Mouse (Mus musculus): ENCODE data around the gene Olfr372. TPM values are rescaled to one million over a fixed set of nuclear protein-coding genes. Genes with fewer than 3 reads are reported as not detected.
"Not testable (repeated sequence)": the region's sequence is repeated elsewhere in the genome, so short reads cannot be mapped to it uniquely, and the experiment has no call there.

Olfr372 gene
- not detected in 2 replicates for polyA plus RNA-seq (2014; fragmentation: Nextera tagmentation; extraction: Ambion mirVana)

GRCm38 (mm10) chr8:72040918-72041317, at the start of gene Olfr372:
Olfr372 (plus strand) TSS chr8:72041218.
- 86% methylated on average over 4 of the region's 4 CpGs for WGBS
- not testable (repeated sequence) for H3K4me3 ChIP-seq (replicated peaks; ENCODE audit: low read length); H3K9me3 ChIP-seq (ENCODE audit: control insufficient read depth, low read length); H3K4me2 ChIP-seq (replicated peaks); DNase-seq (ENCODE audit: low spot score); H3K27me3 ChIP-seq (ENCODE audit: control insufficient read depth, insufficient read depth, low read length); H3K4me1 ChIP-seq (replicated peaks; ENCODE audit: control insufficient read depth, insufficient read depth, low read length); H3K36me3 ChIP-seq (replicated peaks; ENCODE audit: control insufficient read depth, insufficient read depth); H3K27ac ChIP-seq; H3K9ac ChIP-seq; ATAC-seq (ENCODE audit: low FRiP score)

- 93% methylated on average over 1 of the region's 1 CpGs for WGBS
Measured at GRCm38 (mm10) chr8:71999434-71999833, 41.6 kb upstream of the Olfr372 start.

GRCm38 (mm10) chr8:72000223-72000622, 40.8 kb upstream of the Olfr372 start:
- no peak for ATAC-seq (ENCODE audit: low FRiP score)

More at GRCm38 (mm10) chr8:71999434-71999833, 41.6 kb upstream of the Olfr372 start:
- H3K9me3 ChIP-seq (ENCODE audit: control insufficient read depth, low read length), result no peaks in the 10 kb centered on the region
- no peaks in the 10 kb centered on the region for H3K4me1 ChIP-seq (replicated peaks; ENCODE audit: control insufficient read depth, insufficient read depth, low read length)
- no peaks in the 10 kb centered on the region for H3K36me3 ChIP-seq (replicated peaks; ENCODE audit: control insufficient read depth, insufficient read depth)
- H3K4me2 ChIP-seq (replicated peaks), result no peak overlapping the region
- H3K27ac ChIP-seq, result no peak overlapping the region
- DNase-seq (ENCODE audit: low spot score) (no peak), ATAC-seq (ENCODE audit: low FRiP score) (no peak)
- H3K27me3 ChIP-seq (ENCODE audit: control insufficient read depth, insufficient read depth, low read length), result no peaks in the 10 kb centered on the region
- H3K4me3 ChIP-seq (replicated peaks; ENCODE audit: low read length), result no peak overlapping the region
- H3K9ac ChIP-seq, result no peak overlapping the region

GRCm38 (mm10) chr8:72002942-72003341, 38.1 kb upstream of the Olfr372 start:
- DNase-seq (ENCODE audit: low spot score) (no peak), ATAC-seq (ENCODE audit: low FRiP score) (no peak)
- Histone ChIP-seq H3K4me3 (replicated peaks; ENCODE audit: low read length) (no peak overlapping the region), H3K4me1 (replicated peaks; ENCODE audit: control insufficient read depth, insufficient read depth, low read length) (no peaks in the 10 kb centered on the region), H3K4me2 (replicated peaks) (no peak overlapping the region), H3K36me3 (replicated peaks; ENCODE audit: control insufficient read depth, insufficient read depth) (no peaks in the 10 kb centered on the region), H3K9ac (no peak overlapping the region), H3K27ac (no peak overlapping the region), H3K9me3 (ENCODE audit: control insufficient read depth, low read length) (no peaks in the 10 kb centered on the region), H3K27me3 (ENCODE audit: control insufficient read depth, insufficient read depth, low read length) (no peaks in the 10 kb centered on the region)

More at GRCm38 (mm10) chr8:72000223-72000622, 40.8 kb upstream of the Olfr372 start:
- no peak overlapping the region for H3K4me3 ChIP-seq (replicated peaks; ENCODE audit: low read length)
- no peak for DNase-seq (ENCODE audit: low spot score)
- H3K27me3 ChIP-seq (ENCODE audit: control insufficient read depth, insufficient read depth, low read length), result no peaks in the 10 kb centered on the region
- WGBS, result 75% methylated on average over 3 of the region's 3 CpGs
- no peaks in the 10 kb centered on the region for H3K4me1 ChIP-seq (replicated peaks; ENCODE audit: control insufficient read depth, insufficient read depth, low read length)
- no peaks in the 10 kb centered on the region for H3K9me3 ChIP-seq (ENCODE audit: control insufficient read depth, low read length)
- H3K27ac ChIP-seq, result no peak overlapping the region
- no peaks in the 10 kb centered on the region for H3K36me3 ChIP-seq (replicated peaks; ENCODE audit: control insufficient read depth, insufficient read depth)
- H3K9ac ChIP-seq, result no peak overlapping the region
- no peak overlapping the region for H3K4me2 ChIP-seq (replicated peaks)

- Histone ChIP-seq H3K4me2 (replicated peaks) (no peak overlapping the region), H3K27me3 (ENCODE audit: control insufficient read depth, insufficient read depth, low read length) (no peaks in the 10 kb centered on the region), H3K36me3 (replicated peaks; ENCODE audit: control insufficient read depth, insufficient read depth) (no peaks in the 10 kb centered on the region), H3K9ac (no peak overlapping the region), H3K9me3 (ENCODE audit: control insufficient read depth, low read length) (no peaks in the 10 kb centered on the region), H3K4me1 (replicated peaks; ENCODE audit: control insufficient read depth, insufficient read depth, low read length) (no peaks in the 10 kb centered on the region), H3K27ac (no peak overlapping the region), H3K4me3 (replicated peaks; ENCODE audit: low read length) (no peak overlapping the region)
- no peak for DNase-seq (ENCODE audit: low spot score)
- 87% methylated on average over 3 of the region's 3 CpGs for WGBS
- no peak for ATAC-seq (ENCODE audit: low FRiP score)
Measured at GRCm38 (mm10) chr8:72005912-72006311, 35.1 kb upstream of the Olfr372 start.

- Histone ChIP-seq H3K4me1 (replicated peaks; ENCODE audit: control insufficient read depth, insufficient read depth, low read length) (no peaks in the 10 kb centered on the region), H3K9ac (no peak overlapping the region), H3K4me2 (replicated peaks) (no peak overlapping the region), H3K4me3 (replicated peaks; ENCODE audit: low read length) (no peak overlapping the region), H3K9me3 (ENCODE audit: control insufficient read depth, low read length) (no peaks in the 10 kb centered on the region), H3K27me3 (ENCODE audit: control insufficient read depth, insufficient read depth, low read length) (no peaks in the 10 kb centered on the region), H3K36me3 (replicated peaks; ENCODE audit: control insufficient read depth, insufficient read depth) (no peaks in the 10 kb centered on the region), H3K27ac (no peak overlapping the region)
- ATAC-seq (ENCODE audit: low FRiP score), result no peak
- WGBS, result 81% methylated on average over 1 of the region's 1 CpGs
- DNase-seq (ENCODE audit: low spot score), result no peak
Measured at GRCm38 (mm10) chr8:72006763-72007162, 34.3 kb upstream of the Olfr372 start.

GRCm38 (mm10) chr8:72008134-72008641, 32.8 kb upstream of the Olfr372 start:
- H3K27me3 ChIP-seq (ENCODE audit: control insufficient read depth, insufficient read depth, low read length), result no peaks in the 10 kb centered on the region
- H3K4me2 ChIP-seq (replicated peaks), result no peak overlapping the region
- H3K4me1 ChIP-seq (replicated peaks; ENCODE audit: control insufficient read depth, insufficient read depth, low read length), result no peaks in the 10 kb centered on the region
- H3K36me3 ChIP-seq (replicated peaks; ENCODE audit: control insufficient read depth, insufficient read depth), result no peaks in the 10 kb centered on the region
- no peak overlapping the region for H3K4me3 ChIP-seq (replicated peaks; ENCODE audit: low read length)
- DNase-seq (ENCODE audit: low spot score) (no peak), ATAC-seq (ENCODE audit: low FRiP score) (no peak)
- no peaks in the 10 kb centered on the region for H3K9me3 ChIP-seq (ENCODE audit: control insufficient read depth, low read length)
- H3K9ac ChIP-seq, result no peak overlapping the region
- WGBS, result 77% methylated on average over 3 of the region's 3 CpGs
- no peak overlapping the region for H3K27ac ChIP-seq

- H3K27me3 ChIP-seq (ENCODE audit: control insufficient read depth, insufficient read depth, low read length), result no peaks in the 10 kb centered on the region
- no peak within 1 kb of the TSS for H3K9ac ChIP-seq
- H3K36me3 ChIP-seq (replicated peaks; ENCODE audit: control insufficient read depth, insufficient read depth), result no peaks in the 10 kb centered on the region
- no peak for DNase-seq (ENCODE audit: low spot score)
- no peak within 1 kb of the TSS for H3K4me2 ChIP-seq (replicated peaks)
- WGBS, result 79% methylated on average over 3 of the region's 3 CpGs
- no peak within 1 kb of the TSS for H3K27ac ChIP-seq
- H3K4me3 ChIP-seq (replicated peaks; ENCODE audit: low read length), result no peak within 1 kb of the TSS
- ATAC-seq (ENCODE audit: low FRiP score), result no peak
- H3K4me1 ChIP-seq (replicated peaks; ENCODE audit: control insufficient read depth, insufficient read depth, low read length), result no peaks in the 10 kb centered on the region
- H3K9me3 ChIP-seq (ENCODE audit: control insufficient read depth, low read length), result no peaks in the 10 kb centered on the region
Measured at GRCm38 (mm10) chr8:72009473-72009872, 31.5 kb upstream of the Olfr372 start, which contains the start of gene Cyp4f18. Cyp4f18 (minus strand) TSS chr8:72009626.

GRCm38 (mm10) chr8:72013506-72014228, 27.4 kb upstream of the Olfr372 start:
- not testable (repeated sequence) for H3K4me1 ChIP-seq (replicated peaks; ENCODE audit: control insufficient read depth, insufficient read depth, low read length); H3K27me3 ChIP-seq (ENCODE audit: control insufficient read depth, insufficient read depth, low read length); H3K4me3 ChIP-seq (replicated peaks; ENCODE audit: low read length); ATAC-seq (ENCODE audit: low FRiP score); H3K4me2 ChIP-seq (replicated peaks); H3K9ac ChIP-seq; DNase-seq (ENCODE audit: low spot score); H3K27ac ChIP-seq; H3K36me3 ChIP-seq (replicated peaks; ENCODE audit: control insufficient read depth, insufficient read depth); H3K9me3 ChIP-seq (ENCODE audit: control insufficient read depth, low read length)
- WGBS, result 66% methylated on average over 6 of the region's 6 CpGs

Measured in hindbrain, embryonic 14.5 days (tissue).